Mouse (Mus musculus) small intestine, adult 2 months (tissue): Measurements from ENCODE around the gene Bak1.
A peak's percentile ranks its signal among the peaks of the same experiment; 100 is the strongest.

Source experiments
- CTCF ChIP-seq: fragments of 200-500 bp; IDR thresholded peaks from 2 replicates; pipeline ENCODE4 v1.5.1; 2012; ENCODE audit warnings: low read depth, mild to moderate bottlenecking, control low read depth, inconsistent platforms, low read length, moderate library complexity, mixed read lengths; ENCODE audit not compliant: insufficient replicate concordance, insufficient read length; ENCODE audit errors: extremely low read depth
- POLR2A ChIP-seq: fragments of 200-500 bp; IDR thresholded peaks from 2 replicates; pipeline ENCODE4 v1.6.1; 2012; ENCODE audit warnings: low read depth, mild to moderate bottlenecking, control low read depth, inconsistent platforms, low read length, moderate library complexity

DNA sequence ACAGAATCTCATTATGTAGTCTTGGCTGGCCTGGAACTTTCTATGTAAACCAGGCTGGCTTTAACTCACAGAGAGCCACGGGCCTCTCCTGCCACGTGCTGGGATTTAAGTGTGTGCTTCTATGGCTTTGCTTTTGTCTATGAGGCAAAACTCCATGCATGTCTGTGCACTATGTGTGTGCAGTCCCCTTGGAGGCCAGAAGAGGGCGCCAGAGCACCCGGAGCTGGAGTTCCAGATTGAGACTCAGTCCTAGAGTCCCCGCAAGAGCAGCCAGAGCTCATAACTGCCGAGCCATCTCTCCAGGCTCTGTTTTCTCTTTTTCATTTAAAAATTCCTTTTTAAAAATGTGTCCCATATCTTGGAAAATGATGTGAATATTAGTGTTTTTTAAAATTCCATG lies 49.1 kb upstream of the Bak1 start:
- TF ChIP-seq POLR2A: no peak
- peak; percentile 63; the same call in 1 of the 2 replicates for TF ChIP-seq CTCF
